Mouse (Mus musculus) erythroblast, adult 5-6 weeks (primary cell): ENCODE results near the gene Ankrd13d. TPM values are rescaled to one million over a fixed set of nuclear protein-coding genes. Genes with fewer than 3 reads are reported as not detected.

Experiments
- ATAC-seq: replicated peaks from 2 replicates; pipeline ENCODE4 v1.8.0; 2016; ENCODE audit warnings: moderate number of reproducible peaks, mild to moderate bottlenecking, moderate TSS enrichment, inconsistent platforms; ENCODE audit not compliant: poor library complexity, low FRiP score, severe bottlenecking
- total RNA-seq, 2 experiments: library from RNA; stranded (forward) in 1 of 2; stranded (reverse) in 1 of 2; fragments of 150-400 nt in 1 of 2; fragments of 200-764, 138-1000 nt in 1 of 2; gene quantifications; 2 replicates each; pipeline versions ENCODE4 v1.2.3 to v1.2.4; 2015 to 2017; ENCODE audit warnings: low replicate concordance in 2 of 2

Gene Ankrd13d
- total RNA-seq, 2 experiments from 2014 or later: not detected

GRCm38 (mm10) chr19:4302936-4303639, 20.2 kb upstream of the Ankrd13d start:
- no peak for ATAC-seq

DNA sequence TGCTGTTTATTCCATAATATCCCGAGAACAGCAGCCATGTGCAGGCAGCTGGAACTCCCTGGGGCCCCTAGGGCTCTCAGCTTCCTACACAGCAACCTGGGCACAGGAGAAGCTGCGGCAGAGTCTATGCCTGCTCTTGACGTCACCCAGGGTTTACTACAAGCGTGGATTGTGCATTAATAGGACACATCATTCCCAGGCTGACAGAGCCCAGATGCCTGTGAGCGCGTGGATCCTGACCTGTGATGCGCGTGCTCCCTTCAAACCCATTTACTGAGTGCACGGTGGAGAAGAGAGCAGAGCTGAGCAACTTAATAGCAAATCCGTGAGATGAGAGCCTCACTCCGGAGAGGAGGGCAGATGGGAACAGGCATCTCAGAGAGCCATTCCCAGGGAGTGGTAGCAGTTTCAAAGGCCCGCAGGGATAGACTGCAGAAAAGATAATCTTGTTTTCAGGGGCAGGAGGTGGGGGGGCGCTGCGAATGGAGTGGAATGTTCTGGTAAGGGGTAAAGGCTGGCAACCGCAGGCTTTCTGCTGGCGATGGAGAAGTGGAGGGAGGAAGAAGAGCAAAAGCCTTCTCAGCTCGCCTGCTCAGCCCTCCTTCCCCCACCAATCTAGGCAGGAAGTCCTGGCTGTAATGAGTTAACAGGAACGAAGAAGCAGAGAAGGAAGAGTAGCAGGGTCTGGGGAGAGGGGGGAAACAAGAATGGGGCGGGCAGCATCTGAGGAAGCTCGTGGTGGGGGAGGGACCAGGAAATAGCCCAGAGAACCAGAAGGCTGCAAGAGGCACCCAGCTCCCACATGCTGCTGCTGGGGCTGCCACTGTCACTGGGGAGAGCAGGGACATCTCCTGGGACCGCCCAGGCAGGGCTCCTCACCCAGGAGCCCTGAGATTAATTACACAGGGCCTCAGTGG, 19.1 kb upstream of the Ankrd13d start:
- ATAC-seq: no peak

GRCm38 (mm10) chr19:4300852-4301734, 18.2 kb upstream of the Ankrd13d start:
- no peak for ATAC-seq

DNA sequence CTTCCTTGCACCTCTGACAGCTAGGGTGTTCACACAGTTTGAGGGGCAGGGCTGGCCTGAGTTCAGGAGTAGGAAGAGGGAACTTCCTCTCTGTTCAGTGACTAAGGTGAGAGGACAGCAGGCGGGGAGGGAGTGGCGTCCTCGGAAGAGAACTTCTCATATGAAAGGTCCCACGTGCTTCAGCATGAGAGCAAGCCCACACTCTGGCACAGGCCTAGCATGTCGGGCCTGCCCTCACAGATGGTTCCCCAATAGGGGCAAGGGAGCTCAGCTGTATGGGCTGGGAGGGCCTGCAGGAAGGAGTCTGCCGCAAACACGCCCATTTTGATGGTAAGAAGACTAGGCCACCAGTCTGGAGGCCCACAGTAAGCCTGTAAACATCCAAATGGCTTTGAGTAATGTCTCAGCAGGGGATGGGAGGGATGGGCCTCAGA, 17.4 kb upstream of the Ankrd13d start:
- ATAC-seq: no peak

GRCm38 (mm10) chr19:4299574-4300270, 16.8 kb upstream of the Ankrd13d start:
- no peak for ATAC-seq

- no peak for ATAC-seq
Observed at GRCm38 (mm10) chr19:4299126-4299525, 16.2 kb upstream of the Ankrd13d start.

- no peak for ATAC-seq
Observed at GRCm38 (mm10) chr19:4298322-4299121, 15.6 kb upstream of the Ankrd13d start.

DNA sequence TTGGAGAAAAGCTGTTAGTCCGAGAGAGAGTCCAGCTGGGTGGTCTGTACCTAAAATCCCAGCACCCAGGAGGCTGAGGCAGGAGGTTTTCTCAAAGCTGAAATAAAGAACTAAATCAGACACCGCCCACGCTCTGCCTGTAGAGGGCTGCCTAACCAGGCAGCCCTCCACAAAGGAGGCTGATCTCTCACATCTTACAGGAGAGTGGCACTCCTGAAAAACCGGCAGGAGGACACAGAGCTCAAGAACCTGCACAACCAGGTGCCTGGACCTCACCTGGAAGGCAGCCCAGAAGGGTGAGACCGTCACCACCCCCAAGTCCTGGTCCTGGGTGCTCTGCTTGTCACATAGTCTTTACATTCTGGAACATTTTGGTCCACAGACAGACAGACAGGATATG, 14.9 kb upstream of the Ankrd13d start:
- ATAC-seq: no peak

- ATAC-seq: no peak
Observed at GRCm38 (mm10) chr19:4296611-4297010, 13.7 kb upstream of the Ankrd13d start.

GRCm38 (mm10) chr19:4295391-4295790, 12.5 kb upstream of the Ankrd13d start:
- ATAC-seq: no peak

GRCm38 (mm10) chr19:4294381-4295097, 11.6 kb upstream of the Ankrd13d start:
- no peak for ATAC-seq

DNA sequence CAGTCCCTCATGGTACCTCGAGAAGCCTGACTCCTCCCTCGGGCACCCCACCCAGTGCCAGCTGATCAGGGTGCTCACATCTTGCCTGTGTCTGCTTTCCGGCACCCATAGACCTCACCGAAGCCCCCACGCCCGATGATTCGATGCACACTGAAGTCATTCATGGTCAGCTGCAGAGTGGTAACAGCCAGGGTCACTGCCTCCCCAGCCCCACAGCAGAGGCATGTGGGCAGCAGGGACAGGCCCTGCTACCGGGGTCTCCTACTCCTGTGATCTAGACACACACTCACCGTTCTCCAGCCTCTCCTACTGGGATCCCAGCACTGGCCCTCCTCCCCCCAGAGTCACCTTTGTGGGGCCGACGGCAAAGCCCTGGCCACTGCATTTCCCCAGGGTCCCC, 8.2 kb upstream of the Ankrd13d start:
- ATAC-seq: no peak

GRCm38 (mm10) chr19:4290749-4291148, 7.8 kb upstream of the Ankrd13d start:
- no peak for ATAC-seq

DNA sequence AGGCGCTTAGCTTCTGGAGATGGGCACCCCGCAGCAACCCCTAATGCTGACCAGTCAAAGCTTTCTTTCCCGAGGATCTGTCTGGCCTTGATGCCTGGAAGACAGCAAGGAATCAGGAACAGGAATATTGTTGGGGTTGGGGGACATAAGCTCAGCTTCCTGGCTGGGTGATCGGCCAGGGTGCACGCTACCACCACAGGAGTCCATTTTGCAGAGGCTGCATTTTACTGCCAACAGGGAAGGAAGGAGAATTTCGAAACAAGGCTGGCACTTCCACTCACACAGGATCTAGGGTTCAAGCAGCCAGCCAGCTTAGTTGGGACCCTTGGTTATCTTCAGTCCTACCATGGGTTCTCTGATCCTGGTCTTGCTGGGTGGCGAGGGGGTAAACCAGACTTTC, 716 bp upstream of the Ankrd13d start:
- ATAC-seq: no peak

- ATAC-seq: no peak
Observed at GRCm38 (mm10) chr19:4280425-4280824, 2.5 kb downstream of the Ankrd13d start.

GRCm38 (mm10) chr19:4279487-4279886, 3.5 kb downstream of the Ankrd13d start:
- ATAC-seq: no peak

DNA sequence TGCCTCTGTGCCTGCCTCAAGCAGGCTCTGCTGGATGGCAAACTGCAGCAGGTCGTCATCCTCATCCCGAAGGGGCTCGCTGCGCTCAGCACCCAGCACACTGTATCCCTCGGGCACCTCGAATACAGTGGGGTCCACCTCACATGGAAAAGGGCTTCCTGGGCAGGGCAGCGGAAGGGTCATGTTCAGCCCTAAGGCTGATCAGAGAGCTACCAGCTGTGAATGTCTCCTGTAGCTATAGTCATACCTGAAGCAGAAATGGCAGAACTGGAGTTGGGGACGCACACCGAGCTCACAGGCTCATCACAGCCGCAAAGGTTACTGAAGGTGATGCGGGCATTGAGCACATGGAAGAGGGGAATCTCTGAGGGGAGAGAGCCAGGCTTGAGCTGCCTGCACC, 12.0 kb downstream of the Ankrd13d start:
- no peak for ATAC-seq

- ATAC-seq: no peak
Observed at GRCm38 (mm10) chr19:4270187-4270586, 12.8 kb downstream of the Ankrd13d start.
